Mouse (Mus musculus) C2C12 (cell line): ENCODE measurements around the gene Rgs10.

Experiments used
- CEBPB ChIP-seq: IDR thresholded peaks from one replicate; pipeline ENCODE4 v1.6.1; 2011; ENCODE audit warnings: low read depth, mild to moderate bottlenecking, control low read depth, moderate library complexity
- MYOG ChIP-seq: IDR thresholded peaks from one replicate; pipeline ENCODE4 v1.6.1; 2011; ENCODE audit not compliant: control insufficient read depth, insufficient read length; ENCODE audit errors: extremely low read depth

DNA sequence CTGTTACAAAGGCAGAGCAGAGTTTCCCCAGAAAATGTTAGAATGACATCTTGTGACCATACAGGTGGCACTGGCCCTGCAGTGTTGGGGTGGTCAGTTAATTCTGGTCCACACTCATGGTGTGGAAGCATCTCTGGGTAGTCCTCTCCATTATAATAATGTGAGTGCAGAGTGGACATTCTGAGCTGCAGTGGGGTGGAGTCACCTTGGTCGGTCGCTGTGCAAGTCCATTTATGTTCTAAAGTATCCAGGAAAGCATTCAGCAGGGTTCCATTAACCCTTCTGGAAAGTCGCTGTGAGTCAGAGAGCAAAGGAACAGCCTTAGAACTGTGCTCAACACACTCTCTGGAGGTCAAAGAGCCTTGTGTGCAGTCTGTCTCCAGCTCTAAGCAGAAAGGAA lies 65.8 kb downstream of the Rgs10 start:
- TF ChIP-seq MYOG, result no peak
- TF ChIP-seq CEBPB, result no peak
